17 mouse cellular contexts compared by ENCODE assay signal in the genomic region with DNA sequence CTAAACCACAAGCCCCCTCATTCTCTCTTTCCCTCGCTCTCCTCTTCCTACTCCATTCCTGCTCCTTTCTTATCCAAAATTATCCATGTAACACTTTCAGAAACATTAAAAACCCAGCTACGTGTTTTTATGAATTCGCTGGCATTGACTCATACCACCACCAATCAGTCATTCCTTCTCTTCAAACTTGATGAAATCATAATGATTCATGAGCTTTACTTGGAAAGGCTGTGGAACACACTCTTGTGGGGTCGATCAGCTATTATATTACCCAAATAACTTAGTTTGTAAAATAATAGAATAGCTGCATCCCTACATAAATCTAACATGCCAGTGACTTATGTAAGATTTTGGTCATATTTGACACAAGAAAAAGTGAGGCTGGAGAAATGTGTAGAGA.
"Had no signal": no experiment of that assay in that cellular context is flagged by ENCODE, and none has a peak within 500 bp of the region (broad histone marks: within the 10 kb centered on the region; RNA-seq: fewer than 3 reads in every experiment).

No protein-coding gene starts in this region.

- ATAC-seq: hindbrain, embryonic 16.5 days; inflammation-experienced regulatory T-cells, adult 6 months; intestine, embryonic 15.5 days; intestine, postnatal 0 days had no signal

- DNase-seq: gastrocnemius, adult 2 months; gastrocnemius, postnatal 10 days; gastrocnemius, postnatal 25 days; heart, adult 18-20 months; heart, postnatal 10 days; heart, postnatal 4 days; kidney, adult 18-20 months; kidney, adult 8-10 months; kidney, postnatal 10 days; kidney, postnatal 25 days; kidney, postnatal 4 days; liver; liver, embryonic 13.5 days had no signal
